Mouse (Mus musculus): ENCODE results near the gene Arhgef28. TPM values are rescaled to one million over a fixed set of nuclear protein-coding genes. Genes with fewer than 3 reads are reported as not detected.

Gene Arhgef28
- polyA plus RNA-seq, 1 experiment from 2014 or later = 18.2 TPM

- peak; percentile 46 for DNase-seq (ENCODE audit: low spot score)
- Histone ChIP-seq H3K9ac (ENCODE audit: low read length) (no peak overlapping the region), H3K4me2 (ENCODE audit: low read length) (no peak overlapping the region), H3K27ac (ENCODE audit: low read depth) (no peak overlapping the region), H3K4me1 (replicated peaks; ENCODE audit: control insufficient read depth, insufficient read depth, low read length) (no peaks in the 10 kb centered on the region), H3K9me3 (ENCODE audit: control insufficient read depth, low read length) (no peaks in the 10 kb centered on the region), H3K36me3 (ENCODE audit: control insufficient read depth, insufficient read depth, low read length) (no peaks in the 10 kb centered on the region), H3K4me3 (ENCODE audit: low read depth, low read length) (no peak overlapping the region), H3K27me3 (replicated peaks; ENCODE audit: control insufficient read depth, insufficient read depth, low read length) (no peaks in the 10 kb centered on the region)
- 81% methylated on average over 12 of the region's 12 CpGs for WGBS
- no peak for ATAC-seq (replicated peaks; ENCODE audit: low FRiP score, low TSS enrichment, low read depth)
Observed at GRCm38 (mm10) chr13:98092354-98093002, 113.8 kb downstream of the Arhgef28 start.

- no peak overlapping the region for H3K27ac ChIP-seq (ENCODE audit: low read depth)
- no peak overlapping the region for H3K4me2 ChIP-seq (ENCODE audit: low read length)
- WGBS = 80% methylated on average over 4 of the region's 4 CpGs
- no peaks in the 10 kb centered on the region for H3K9me3 ChIP-seq (ENCODE audit: control insufficient read depth, low read length)
- no peaks in the 10 kb centered on the region for H3K36me3 ChIP-seq (ENCODE audit: control insufficient read depth, insufficient read depth, low read length)
- no peaks in the 10 kb centered on the region for H3K4me1 ChIP-seq (replicated peaks; ENCODE audit: control insufficient read depth, insufficient read depth, low read length)
- H3K9ac ChIP-seq (ENCODE audit: low read length) = no peak overlapping the region
- DNase-seq (ENCODE audit: low spot score) = no peak
- H3K4me3 ChIP-seq (ENCODE audit: low read depth, low read length) = no peak overlapping the region
- ATAC-seq (replicated peaks; ENCODE audit: low FRiP score, low TSS enrichment, low read depth) = no peak
- H3K27me3 ChIP-seq (replicated peaks; ENCODE audit: control insufficient read depth, insufficient read depth, low read length) = no peaks in the 10 kb centered on the region
Observed at GRCm38 (mm10) chr13:98079640-98080039, 126.6 kb downstream of the Arhgef28 start.

GRCm38 (mm10) chr13:98078251-98078650, 128.0 kb downstream of the Arhgef28 start:
- Histone ChIP-seq H3K27me3 (replicated peaks; ENCODE audit: control insufficient read depth, insufficient read depth, low read length) (no peaks in the 10 kb centered on the region), H3K9me3 (ENCODE audit: control insufficient read depth, low read length) (no peaks in the 10 kb centered on the region), H3K4me1 (replicated peaks; ENCODE audit: control insufficient read depth, insufficient read depth, low read length) (no peaks in the 10 kb centered on the region), H3K4me3 (ENCODE audit: low read depth, low read length) (no peak overlapping the region), H3K27ac (ENCODE audit: low read depth) (no peak overlapping the region), H3K36me3 (ENCODE audit: control insufficient read depth, insufficient read depth, low read length) (no peaks in the 10 kb centered on the region), H3K9ac (ENCODE audit: low read length) (no peak overlapping the region), H3K4me2 (ENCODE audit: low read length) (no peak overlapping the region)
- DNase-seq (ENCODE audit: low spot score) (no peak), ATAC-seq (replicated peaks; ENCODE audit: low FRiP score, low TSS enrichment, low read depth) (no peak)
- 79% methylated on average over 5 of the region's 5 CpGs for WGBS

GRCm38 (mm10) chr13:98077216-98077615, 129.0 kb downstream of the Arhgef28 start:
- Histone ChIP-seq H3K9me3 (ENCODE audit: control insufficient read depth, low read length) (no peaks in the 10 kb centered on the region), H3K4me3 (ENCODE audit: low read depth, low read length) (no peak overlapping the region), H3K27ac (ENCODE audit: low read depth) (no peak overlapping the region), H3K4me1 (replicated peaks; ENCODE audit: control insufficient read depth, insufficient read depth, low read length) (no peaks in the 10 kb centered on the region), H3K9ac (ENCODE audit: low read length) (no peak overlapping the region), H3K27me3 (replicated peaks; ENCODE audit: control insufficient read depth, insufficient read depth, low read length) (no peaks in the 10 kb centered on the region), H3K4me2 (ENCODE audit: low read length) (no peak overlapping the region), H3K36me3 (ENCODE audit: control insufficient read depth, insufficient read depth, low read length) (no peaks in the 10 kb centered on the region)
- WGBS = 90% methylated on average over 12 of the region's 12 CpGs
- no peak for DNase-seq (ENCODE audit: low spot score)
- ATAC-seq (replicated peaks; ENCODE audit: low FRiP score, low TSS enrichment, low read depth) = no peak

- Histone ChIP-seq H3K27me3 (replicated peaks; ENCODE audit: control insufficient read depth, insufficient read depth, low read length) (no peaks in the 10 kb centered on the region), H3K4me2 (ENCODE audit: low read length) (no peak overlapping the region), H3K4me3 (ENCODE audit: low read depth, low read length) (no peak overlapping the region), H3K9ac (ENCODE audit: low read length) (no peak overlapping the region), H3K4me1 (replicated peaks; ENCODE audit: control insufficient read depth, insufficient read depth, low read length) (no peaks in the 10 kb centered on the region), H3K9me3 (ENCODE audit: control insufficient read depth, low read length) (no peaks in the 10 kb centered on the region), H3K36me3 (ENCODE audit: control insufficient read depth, insufficient read depth, low read length) (no peaks in the 10 kb centered on the region), H3K27ac (ENCODE audit: low read depth) (no peak overlapping the region)
- ATAC-seq (replicated peaks; ENCODE audit: low FRiP score, low TSS enrichment, low read depth) = no peak
- 73% methylated on average over 11 of the region's 11 CpGs for WGBS
- DNase-seq (ENCODE audit: low spot score) = no peak
Observed at GRCm38 (mm10) chr13:98074871-98075270, 131.4 kb downstream of the Arhgef28 start.

- Histone ChIP-seq H3K27ac (ENCODE audit: low read depth) (no peak overlapping the region), H3K9ac (ENCODE audit: low read length) (no peak overlapping the region), H3K4me2 (ENCODE audit: low read length) (no peak overlapping the region), H3K9me3 (ENCODE audit: control insufficient read depth, low read length) (no peaks in the 10 kb centered on the region), H3K4me1 (replicated peaks; ENCODE audit: control insufficient read depth, insufficient read depth, low read length) (no peaks in the 10 kb centered on the region), H3K36me3 (ENCODE audit: control insufficient read depth, insufficient read depth, low read length) (no peaks in the 10 kb centered on the region), H3K27me3 (replicated peaks; ENCODE audit: control insufficient read depth, insufficient read depth, low read length) (no peaks in the 10 kb centered on the region), H3K4me3 (ENCODE audit: low read depth, low read length) (no peak overlapping the region)
- no peak for DNase-seq (ENCODE audit: low spot score)
- whole genome bisulfite sequencing = 84% methylated on average over 4 of the region's 4 CpGs
- ATAC-seq (replicated peaks; ENCODE audit: low FRiP score, low TSS enrichment, low read depth) = no peak
Observed at GRCm38 (mm10) chr13:98073190-98073589, 133.0 kb downstream of the Arhgef28 start.

GRCm38 (mm10) chr13:98070458-98070857, 135.8 kb downstream of the Arhgef28 start:
- WGBS = 89% methylated on average over 6 of the region's 6 CpGs

GRCm38 (mm10) chr13:98069646-98070045, 136.6 kb downstream of the Arhgef28 start:
- Histone ChIP-seq H3K4me2 (ENCODE audit: low read length) (no peak overlapping the region), H3K9me3 (ENCODE audit: control insufficient read depth, low read length) (no peaks in the 10 kb centered on the region), H3K4me3 (ENCODE audit: low read depth, low read length) (no peak overlapping the region), H3K27ac (ENCODE audit: low read depth) (no peak overlapping the region), H3K4me1 (replicated peaks; ENCODE audit: control insufficient read depth, insufficient read depth, low read length) (no peaks in the 10 kb centered on the region), H3K27me3 (replicated peaks; ENCODE audit: control insufficient read depth, insufficient read depth, low read length) (no peaks in the 10 kb centered on the region), H3K9ac (ENCODE audit: low read length) (no peak overlapping the region), H3K36me3 (ENCODE audit: control insufficient read depth, insufficient read depth, low read length) (no peaks in the 10 kb centered on the region)
- no peak for ATAC-seq (replicated peaks; ENCODE audit: low FRiP score, low TSS enrichment, low read depth)
- WGBS = 87% methylated on average over 6 of the region's 6 CpGs
- DNase-seq (ENCODE audit: low spot score) = no peak

More at GRCm38 (mm10) chr13:98070458-98070857, 135.8 kb downstream of the Arhgef28 start:
- Histone ChIP-seq H3K27me3 (replicated peaks; ENCODE audit: control insufficient read depth, insufficient read depth, low read length) (no peaks in the 10 kb centered on the region), H3K36me3 (ENCODE audit: control insufficient read depth, insufficient read depth, low read length) (no peaks in the 10 kb centered on the region), H3K27ac (ENCODE audit: low read depth) (no peak overlapping the region), H3K4me2 (ENCODE audit: low read length) (no peak overlapping the region), H3K4me1 (replicated peaks; ENCODE audit: control insufficient read depth, insufficient read depth, low read length) (no peaks in the 10 kb centered on the region), H3K9me3 (ENCODE audit: control insufficient read depth, low read length) (no peaks in the 10 kb centered on the region), H3K4me3 (ENCODE audit: low read depth, low read length) (no peak overlapping the region), H3K9ac (ENCODE audit: low read length) (no peak overlapping the region)
- DNase-seq (ENCODE audit: low spot score) = no peak
- no peak for ATAC-seq (replicated peaks; ENCODE audit: low FRiP score, low TSS enrichment, low read depth)

GRCm38 (mm10) chr13:98062843-98063242, 143.4 kb downstream of the Arhgef28 start:
- H3K9ac ChIP-seq (ENCODE audit: low read length) = no peak overlapping the region
- 34% methylated on average over 4 of the region's 4 CpGs for WGBS
- DNase-seq (ENCODE audit: low spot score) = no peak
- H3K36me3 ChIP-seq (ENCODE audit: control insufficient read depth, insufficient read depth, low read length) = no peaks in the 10 kb centered on the region
- H3K4me1 ChIP-seq (replicated peaks; ENCODE audit: control insufficient read depth, insufficient read depth, low read length) = no peaks in the 10 kb centered on the region
- no peak overlapping the region for H3K4me3 ChIP-seq (ENCODE audit: low read depth, low read length)
- no peaks in the 10 kb centered on the region for H3K9me3 ChIP-seq (ENCODE audit: control insufficient read depth, low read length)
- no peak overlapping the region for H3K27ac ChIP-seq (ENCODE audit: low read depth)
- no peak for ATAC-seq (replicated peaks; ENCODE audit: low FRiP score, low TSS enrichment, low read depth)
- H3K27me3 ChIP-seq (replicated peaks; ENCODE audit: control insufficient read depth, insufficient read depth, low read length) = no peaks in the 10 kb centered on the region
- no peak overlapping the region for H3K4me2 ChIP-seq (ENCODE audit: low read length)

Measured in intestine, embryonic 14.5 days (tissue).